Mouse (Mus musculus): ENCODE results near the gene Ccdc91. TPM values are rescaled to one million over a fixed set of nuclear protein-coding genes. Genes with fewer than 3 reads are reported as not detected.

The Ccdc91 gene
- polyA plus RNA-seq (2012; ENCODE audit: insufficient read depth, insufficient read length, low replicate concordance, missing spikeins): not detected in 2 replicates

DNA sequence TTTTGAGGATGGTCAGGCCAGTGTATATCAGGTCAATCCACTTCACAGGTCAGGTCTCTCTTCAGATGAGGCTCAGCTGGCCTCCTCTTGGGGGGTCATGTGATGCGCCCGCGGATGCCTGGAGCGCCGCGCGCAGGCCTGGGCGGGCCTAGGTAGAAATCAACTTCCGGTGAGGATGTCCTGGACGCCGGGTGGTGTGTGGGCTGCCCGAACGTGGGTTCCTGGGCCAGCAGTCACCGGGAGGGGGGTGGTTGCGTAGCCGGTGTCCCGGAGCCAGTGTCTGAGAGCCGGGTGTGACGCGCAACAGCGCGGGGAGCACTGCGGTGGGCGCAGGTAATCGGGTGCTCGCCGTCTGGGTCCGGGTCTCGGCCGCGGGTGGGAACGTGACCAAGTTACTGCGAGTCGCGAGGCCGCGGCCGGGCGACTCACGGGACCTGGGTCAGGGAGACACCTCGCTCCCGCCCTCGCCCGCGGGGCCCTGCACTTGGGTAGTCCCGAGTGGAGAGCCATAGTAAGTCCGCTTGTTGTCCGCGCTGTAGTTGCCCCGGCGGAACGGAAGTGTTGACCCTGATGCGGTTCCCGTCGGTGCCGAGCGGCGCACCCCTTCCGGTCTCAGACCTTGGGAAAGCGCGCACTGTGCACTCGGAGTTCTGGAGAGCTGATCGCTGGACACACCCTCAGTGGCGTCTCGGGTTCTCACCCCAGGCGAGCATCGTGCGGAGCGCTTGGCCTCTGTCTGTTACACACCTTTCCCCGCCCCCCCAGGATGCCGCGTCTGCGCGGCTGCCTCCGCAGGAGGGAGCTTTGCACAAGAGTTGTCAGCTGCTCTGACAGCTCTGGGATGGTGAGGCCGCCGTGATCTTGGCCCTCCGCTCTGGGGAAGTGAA lies at the start of gene Ccdc91:
TSS of gene Ccdc91 (plus strand) at position 102 of the 887 bp plus-strand sequence.
- H3K4me1 ChIP-seq (ENCODE audit: control insufficient read depth, insufficient read depth, low read length): peaks cover 6% of the 10 kb centered on the region; the same call in 1 of the 2 replicates
- TF ChIP-seq CTCF (IDR thresholded peaks at IDR 0.05; ENCODE audit: insufficient read depth, low read depth, low read length) (no peak), POLR2A (IDR thresholded peaks at IDR 0.05; ENCODE audit: insufficient read depth, low read depth, low read length) (peak; percentile 64)
- whole genome bisulfite sequencing: under 1% methylated on average over 78 of the region's 78 CpGs
- H3K4me3 ChIP-seq (ENCODE audit: insufficient read depth, low read depth, low read length): peak within 1 kb of the TSS; percentile 94
- H3K27ac ChIP-seq (ENCODE audit: insufficient read depth, low read depth, low read length): peak within 1 kb of the TSS; percentile 73

DNA sequence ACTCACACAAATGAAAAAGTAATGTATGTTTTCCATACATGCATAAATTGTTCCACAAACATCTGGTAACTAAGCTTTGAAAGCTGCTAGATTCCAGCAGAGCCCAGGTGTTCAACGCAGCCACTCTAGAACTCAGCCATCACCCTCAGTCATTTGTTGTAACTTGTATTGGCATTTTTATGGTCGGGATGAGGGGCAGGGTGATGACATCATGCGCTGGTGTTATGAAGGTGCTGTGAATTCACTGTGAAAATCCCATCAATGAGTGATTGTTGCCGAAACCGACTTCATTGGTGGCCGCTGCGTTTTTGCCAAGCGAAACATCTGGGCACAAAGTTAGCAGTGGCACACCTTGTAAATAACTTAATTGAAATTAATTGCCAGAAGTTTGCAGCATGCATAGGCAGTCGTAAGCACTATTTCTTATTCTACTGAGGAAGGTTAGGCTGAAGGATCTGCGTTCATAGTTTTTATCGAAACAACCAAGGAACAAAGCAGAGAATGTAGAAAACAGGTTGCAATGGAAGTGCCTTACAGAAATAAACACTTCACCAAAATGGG lies 48.6 kb upstream of the Ccdc91 start:
- H3K27ac ChIP-seq (ENCODE audit: insufficient read depth, low read depth, low read length): no peak overlapping the region
- no peak overlapping the region for H3K4me3 ChIP-seq (ENCODE audit: insufficient read depth, low read depth, low read length)
- no peak for TF ChIP-seq POLR2A (IDR thresholded peaks at IDR 0.05; ENCODE audit: insufficient read depth, low read depth, low read length)
- 90% methylated on average over 11 of the region's 11 CpGs for WGBS
- peaks cover 3% of the 10 kb centered on the region; the same call in 1 of the 2 replicates for H3K4me1 ChIP-seq (ENCODE audit: control insufficient read depth, insufficient read depth, low read length)

DNA sequence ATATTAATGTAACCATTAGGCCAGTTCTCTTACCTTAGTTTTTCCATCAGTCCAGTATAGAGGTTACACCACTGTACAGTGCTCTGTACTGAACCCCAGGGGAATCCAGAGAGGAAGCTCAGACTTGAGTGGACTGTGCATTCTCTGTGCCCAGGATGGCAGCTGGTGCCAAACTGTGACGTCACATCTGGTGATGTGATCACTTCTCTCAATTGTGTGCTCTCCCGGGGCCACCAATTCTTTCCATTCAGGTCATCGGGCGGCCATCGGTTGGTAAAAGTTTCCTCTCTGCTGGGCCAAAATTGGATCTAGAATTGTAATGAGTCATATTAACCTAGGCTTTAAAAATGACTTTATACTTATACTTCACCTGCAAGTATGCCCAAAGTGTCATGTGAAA lies 19.9 kb upstream of the Ccdc91 start:
- Histone ChIP-seq H3K27ac (ENCODE audit: insufficient read depth, low read depth, low read length) (no peak overlapping the region), H3K4me1 (ENCODE audit: control insufficient read depth, insufficient read depth, low read length) (no peaks in the 10 kb centered on the region), H3K4me3 (ENCODE audit: insufficient read depth, low read depth, low read length) (no peak overlapping the region)
- TF ChIP-seq POLR2A (IDR thresholded peaks at IDR 0.05; ENCODE audit: insufficient read depth, low read depth, low read length) (no peak), CTCF (IDR thresholded peaks at IDR 0.05; ENCODE audit: insufficient read depth, low read depth, low read length) (no peak)
- 65% methylated on average over 5 of the region's 5 CpGs for WGBS

DNA sequence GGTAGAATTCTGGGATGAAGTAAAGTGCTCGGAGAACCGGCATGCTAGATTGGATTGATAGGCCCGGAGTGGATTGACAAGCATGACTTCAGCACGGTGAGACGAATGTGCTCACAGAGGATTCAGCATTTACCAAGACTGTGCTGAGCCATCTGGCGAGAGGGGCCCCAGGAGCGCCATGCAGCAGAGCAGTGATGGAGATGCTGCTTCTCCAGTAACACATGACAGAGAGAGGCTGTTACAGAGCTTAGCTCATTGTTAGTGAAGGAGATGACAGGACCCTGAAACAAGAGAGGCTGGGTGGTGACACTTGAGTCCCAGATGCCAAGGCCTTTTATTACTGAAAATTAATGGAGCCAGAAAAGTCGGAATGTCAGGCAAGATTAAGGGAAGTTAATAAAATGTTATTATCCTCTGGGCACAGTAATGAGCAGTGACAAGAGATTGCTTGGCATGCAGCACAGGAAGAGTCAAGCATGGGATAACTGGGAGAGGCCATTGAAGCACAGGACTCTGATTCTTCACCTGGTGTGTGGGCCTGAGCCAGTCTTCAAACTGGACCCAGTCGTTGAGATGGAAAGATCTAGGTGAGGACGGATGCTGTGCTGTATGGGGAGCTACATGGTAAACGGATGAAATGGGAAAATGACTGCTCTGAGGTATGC lies 16.9 kb upstream of the Ccdc91 start:
- Histone ChIP-seq H3K4me3 (ENCODE audit: insufficient read depth, low read depth, low read length) (no peak overlapping the region), H3K27ac (ENCODE audit: insufficient read depth, low read depth, low read length) (no peak overlapping the region), H3K4me1 (ENCODE audit: control insufficient read depth, insufficient read depth, low read length) (no peaks in the 10 kb centered on the region)
- no peak for TF ChIP-seq CTCF (IDR thresholded peaks at IDR 0.05; ENCODE audit: insufficient read depth, low read depth, low read length)
- TF ChIP-seq POLR2A (IDR thresholded peaks at IDR 0.05; ENCODE audit: insufficient read depth, low read depth, low read length): no peak
- 88% methylated on average over 11 of the region's 11 CpGs for WGBS

DNA sequence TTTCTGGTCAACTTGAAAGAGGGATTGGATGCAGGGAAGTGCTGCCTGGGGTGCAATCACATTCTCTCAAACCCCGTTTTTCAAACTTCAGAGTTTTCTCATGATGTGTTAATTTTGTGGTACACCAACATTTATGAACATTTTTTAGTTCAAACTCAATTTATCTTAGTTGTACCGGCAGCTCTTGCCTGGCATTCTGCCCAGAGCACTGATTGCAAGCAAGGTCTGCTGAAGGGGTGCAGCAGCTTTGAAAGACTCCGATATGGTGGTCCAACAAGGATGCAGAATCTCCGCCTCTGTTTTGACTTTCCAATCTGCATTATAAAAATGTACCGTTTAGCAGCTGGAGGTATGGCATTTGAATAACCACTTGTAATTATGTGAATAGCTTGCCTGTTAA lies 5.6 kb upstream of the Ccdc91 start:
- WGBS: 28% methylated on average over 5 of the region's 5 CpGs
- Histone ChIP-seq H3K4me3 (ENCODE audit: insufficient read depth, low read depth, low read length) (no peak overlapping the region), H3K4me1 (ENCODE audit: control insufficient read depth, insufficient read depth, low read length) (no peaks in the 10 kb centered on the region), H3K27ac (ENCODE audit: insufficient read depth, low read depth, low read length) (no peak overlapping the region)
- TF ChIP-seq CTCF (IDR thresholded peaks at IDR 0.05; ENCODE audit: insufficient read depth, low read depth, low read length): no peak

DNA sequence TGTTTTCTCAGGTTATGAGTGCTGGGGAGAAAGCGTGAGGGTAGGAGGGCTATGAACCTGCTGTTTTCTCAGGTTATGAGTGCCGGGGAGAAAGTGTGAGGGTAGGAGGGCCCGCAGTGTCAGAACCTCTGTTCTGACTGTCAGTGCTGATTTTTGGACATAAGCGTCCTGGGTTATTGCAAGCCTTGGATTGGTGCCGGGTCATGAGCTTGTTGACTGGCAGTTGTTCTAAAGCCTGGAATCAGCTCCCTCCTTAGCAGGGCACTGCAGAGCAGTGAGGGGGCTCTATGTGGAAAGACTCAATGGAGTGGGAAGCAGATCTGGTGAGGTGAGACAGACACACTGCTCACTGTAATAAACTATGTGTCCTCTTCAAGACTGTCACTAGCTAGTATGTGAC lies 5.5 kb downstream of the Ccdc91 start:
- TF ChIP-seq POLR2A (IDR thresholded peaks at IDR 0.05; ENCODE audit: insufficient read depth, low read depth, low read length) (no peak), CTCF (IDR thresholded peaks at IDR 0.05; ENCODE audit: insufficient read depth, low read depth, low read length) (no peak)
- H3K4me3 ChIP-seq (ENCODE audit: insufficient read depth, low read depth, low read length): no peak overlapping the region
- no peak overlapping the region for H3K27ac ChIP-seq (ENCODE audit: insufficient read depth, low read depth, low read length)
- 90% methylated on average over 5 of the region's 5 CpGs for WGBS
- H3K4me1 ChIP-seq (ENCODE audit: control insufficient read depth, insufficient read depth, low read length): peaks cover 3% of the 10 kb centered on the region; the same call in 1 of the 2 replicates

DNA sequence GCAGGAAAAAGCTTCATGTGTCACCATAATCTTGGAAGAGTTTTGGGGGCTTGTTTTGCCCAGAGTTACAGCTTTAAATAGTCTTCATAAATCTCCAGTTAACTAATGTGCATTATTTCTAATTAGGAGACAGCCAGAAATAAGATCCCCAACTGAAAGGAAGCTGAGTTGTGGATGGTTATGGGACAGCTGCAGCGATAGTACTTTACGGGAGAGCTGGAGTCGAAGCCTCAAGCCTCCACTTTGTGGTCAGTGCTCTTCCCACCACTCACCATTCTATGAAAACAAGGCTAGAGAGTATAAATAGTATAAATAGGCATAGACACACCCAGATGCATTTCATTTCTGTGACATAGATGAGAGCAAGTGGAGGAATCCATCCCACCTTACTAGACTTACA lies 14.5 kb downstream of the Ccdc91 start:
- Histone ChIP-seq H3K4me3 (ENCODE audit: insufficient read depth, low read depth, low read length) (no peak overlapping the region), H3K4me1 (ENCODE audit: control insufficient read depth, insufficient read depth, low read length) (no peaks in the 10 kb centered on the region), H3K27ac (ENCODE audit: insufficient read depth, low read depth, low read length) (no peak overlapping the region)
- TF ChIP-seq CTCF (IDR thresholded peaks at IDR 0.05; ENCODE audit: insufficient read depth, low read depth, low read length) (no peak), POLR2A (IDR thresholded peaks at IDR 0.05; ENCODE audit: insufficient read depth, low read depth, low read length) (no peak)
- 98% methylated on average over 3 of the region's 3 CpGs for WGBS

DNA sequence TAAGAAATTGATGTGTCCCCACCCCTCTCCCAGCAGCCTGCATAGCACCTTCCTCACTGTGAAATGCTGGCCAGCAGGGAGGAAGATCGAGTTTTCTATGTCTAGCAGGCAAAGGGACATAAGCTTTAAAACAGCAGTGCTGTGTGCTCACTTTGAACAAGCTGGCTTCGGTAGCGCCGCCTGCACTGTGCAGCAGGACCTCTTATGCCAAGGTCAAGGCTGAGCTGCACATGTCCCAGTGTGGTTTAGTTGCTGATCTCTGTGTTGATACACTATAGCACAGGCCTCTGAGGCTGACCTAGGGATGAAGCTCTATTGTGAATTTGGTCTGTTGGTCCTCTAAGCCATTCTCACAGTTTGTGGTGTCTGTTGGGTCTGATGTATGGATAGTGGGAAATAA lies 16.9 kb downstream of the Ccdc91 start:
- WGBS: 90% methylated on average over 4 of the region's 4 CpGs
- Histone ChIP-seq H3K4me1 (ENCODE audit: control insufficient read depth, insufficient read depth, low read length) (no peaks in the 10 kb centered on the region), H3K27ac (ENCODE audit: insufficient read depth, low read depth, low read length) (no peak overlapping the region), H3K4me3 (ENCODE audit: insufficient read depth, low read depth, low read length) (no peak overlapping the region)
- TF ChIP-seq CTCF (IDR thresholded peaks at IDR 0.05; ENCODE audit: insufficient read depth, low read depth, low read length) (no peak), POLR2A (IDR thresholded peaks at IDR 0.05; ENCODE audit: insufficient read depth, low read depth, low read length) (no peak)

DNA sequence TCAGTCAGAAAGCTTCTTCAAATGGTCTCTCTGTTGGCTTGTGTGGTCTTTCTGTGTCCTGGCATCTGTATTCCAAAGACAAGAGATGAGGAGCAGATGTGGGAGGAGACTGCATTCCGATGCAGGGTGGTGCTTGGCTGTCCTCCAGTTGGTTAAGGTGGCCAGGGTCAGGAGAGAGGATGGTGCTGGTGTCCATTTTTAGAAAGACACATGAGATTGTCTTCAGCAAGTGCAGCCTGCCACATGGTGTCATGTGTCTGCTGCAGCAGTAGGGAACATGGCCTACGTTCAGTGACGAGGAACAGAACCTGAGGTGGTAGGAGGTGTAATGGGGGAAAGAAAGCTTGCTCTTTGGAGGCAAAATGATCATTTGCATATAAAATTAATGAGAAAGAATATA lies 25.8 kb downstream of the Ccdc91 start:
- no peak overlapping the region for H3K27ac ChIP-seq (ENCODE audit: insufficient read depth, low read depth, low read length)
- TF ChIP-seq CTCF (IDR thresholded peaks at IDR 0.05; ENCODE audit: insufficient read depth, low read depth, low read length): no peak
- no peak for TF ChIP-seq POLR2A (IDR thresholded peaks at IDR 0.05; ENCODE audit: insufficient read depth, low read depth, low read length)
- peaks cover 2% of the 10 kb centered on the region; the same call in 1 of the 2 replicates for H3K4me1 ChIP-seq (ENCODE audit: control insufficient read depth, insufficient read depth, low read length)
- no peak overlapping the region for H3K4me3 ChIP-seq (ENCODE audit: insufficient read depth, low read depth, low read length)
- WGBS: 91% methylated on average over 3 of the region's 3 CpGs
